Mouse (Mus musculus) natural killer cell, adult 2 months (primary cell): ENCODE results near the gene Piezo1.
A peak's percentile ranks its signal among the peaks of the same experiment; 100 is the strongest.
"Not testable (repeated sequence)": the region's sequence is repeated elsewhere in the genome, so short reads cannot be mapped to it uniquely, and the experiment has no call there.

ENCODE experiments used
- DNase-seq, 2 experiments: peaks; one replicate each; pipeline ENCODE4 v3.0.0; 2022; ENCODE audit warnings: low spot score in 2 of 2

Piezo1 gene

GRCm38 (mm10) chr8:122551265-122552051 is at the start of gene Piezo1:
Piezo1 (minus strand) TSS chr8:122551329.
- DNase-seq, result peak; percentile 93 to 95

- no peak for DNase-seq
Measured at GRCm38 (mm10) chr8:122600666-122601065, 49.5 kb upstream of the Piezo1 start.

- no peak for DNase-seq
Measured at GRCm38 (mm10) chr8:122596031-122596430, 44.9 kb upstream of the Piezo1 start.

GRCm38 (mm10) chr8:122593783-122594507 is 42.8 kb upstream of the Piezo1 start:
- DNase-seq, result no peak

DNA sequence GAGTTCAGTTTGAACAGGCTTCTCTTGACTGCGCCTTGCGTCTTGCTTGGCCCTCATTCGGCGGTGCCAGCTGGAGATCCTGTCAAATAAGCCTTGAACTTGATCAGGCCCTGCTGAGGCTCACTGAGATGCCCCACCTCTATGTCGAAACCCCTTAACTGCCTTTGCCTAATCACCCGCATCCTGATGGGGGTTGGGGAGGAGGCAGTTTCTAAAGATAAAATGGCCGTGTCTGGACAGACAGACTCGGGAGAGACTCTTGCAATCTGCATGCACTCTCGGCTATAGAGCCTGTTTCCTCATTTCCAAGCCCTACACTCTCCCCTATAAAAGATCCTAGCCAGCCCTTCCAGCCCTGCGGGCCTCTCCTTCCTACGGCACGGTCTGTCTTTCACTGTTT is 42.1 kb upstream of the Piezo1 start:
- DNase-seq, result no peak

GRCm38 (mm10) chr8:122586749-122587148 is 35.6 kb upstream of the Piezo1 start:
- no peak for DNase-seq

DNA sequence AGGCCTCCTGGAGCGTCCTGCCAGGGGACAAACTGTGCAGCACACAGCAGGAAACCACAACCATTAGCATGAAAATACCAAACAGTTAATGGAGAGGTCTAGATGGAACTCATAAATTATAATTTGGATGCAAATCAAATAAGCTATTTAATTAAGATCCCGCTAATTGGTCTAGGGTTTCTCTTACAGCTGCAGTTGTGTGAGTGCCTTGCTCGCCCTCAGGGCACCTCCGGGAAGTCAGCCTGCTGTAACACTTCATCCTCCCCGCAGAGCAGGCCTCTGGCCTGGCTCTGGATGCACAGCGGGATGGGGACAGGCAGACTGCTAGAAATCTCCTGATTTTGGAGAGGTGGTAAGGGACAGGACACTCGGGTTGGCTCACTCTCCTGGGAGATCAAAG is 35.0 kb upstream of the Piezo1 start:
- no peak for DNase-seq

GRCm38 (mm10) chr8:122585411-122585891 is 34.3 kb upstream of the Piezo1 start:
- no peak for DNase-seq

DNA sequence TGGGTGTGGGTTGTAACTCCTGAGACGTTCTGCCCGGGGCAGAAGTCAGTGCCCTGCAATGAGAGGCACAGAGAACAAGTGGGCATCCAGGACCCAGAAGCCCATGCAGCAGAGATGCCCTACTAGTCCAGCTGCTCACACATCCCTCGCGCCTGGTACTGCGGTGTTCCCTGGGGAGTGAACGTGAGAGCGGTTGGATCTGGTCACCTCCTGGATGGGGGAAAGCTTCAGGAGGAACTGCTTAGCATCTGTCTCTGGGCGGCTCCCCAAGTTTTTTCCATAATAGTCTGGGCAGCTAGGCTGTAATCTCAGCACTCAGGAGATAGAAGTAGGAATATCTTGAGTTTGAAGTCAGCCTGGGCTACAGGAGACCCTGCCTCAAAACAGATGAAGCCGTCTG is 33.9 kb upstream of the Piezo1 start:
- no peak for DNase-seq

- no peak for DNase-seq
Measured at GRCm38 (mm10) chr8:122580926-122581325, 29.8 kb upstream of the Piezo1 start.

DNA sequence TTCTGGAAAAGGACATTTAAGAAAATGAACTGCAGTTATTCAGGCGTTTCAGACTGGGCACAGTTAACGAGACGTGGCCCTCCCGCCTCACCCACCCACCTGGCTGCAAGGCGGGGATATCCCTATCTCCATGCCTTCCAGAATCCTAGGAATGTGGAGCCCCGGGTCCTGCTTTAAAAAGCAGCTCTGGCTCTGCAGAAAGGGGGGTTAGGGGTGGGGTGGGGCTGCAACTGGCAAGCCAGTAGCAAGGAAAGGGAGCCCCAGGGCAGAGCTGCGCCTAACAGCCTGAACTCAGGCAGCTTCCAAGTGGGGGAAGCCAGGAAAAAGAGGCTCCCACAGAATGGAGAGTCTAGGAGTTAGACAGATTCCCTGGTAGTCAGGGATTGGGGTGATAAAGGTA is 28.1 kb upstream of the Piezo1 start:
- DNase-seq, result no peak

DNA sequence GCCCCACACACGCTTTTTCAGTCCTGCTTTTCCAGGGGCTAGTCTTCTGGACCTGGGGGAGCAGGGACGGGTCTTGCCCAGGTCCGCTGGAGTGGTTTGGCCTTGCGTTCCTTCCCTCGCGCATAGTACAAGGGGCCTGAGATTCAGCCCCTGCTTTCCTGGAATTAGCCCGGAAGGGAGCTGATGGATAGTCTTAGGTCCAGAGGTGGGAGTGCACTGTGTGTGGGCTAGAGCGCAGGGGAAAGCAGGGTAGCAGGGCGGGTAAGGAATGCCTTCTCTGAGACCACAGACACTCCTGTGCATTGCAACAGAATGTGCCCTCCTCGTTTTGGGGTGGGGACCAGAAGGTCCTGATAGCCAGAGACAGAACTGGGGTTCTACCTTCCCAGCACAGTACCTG is 26.0 kb upstream of the Piezo1 start:
- no peak for DNase-seq

DNA sequence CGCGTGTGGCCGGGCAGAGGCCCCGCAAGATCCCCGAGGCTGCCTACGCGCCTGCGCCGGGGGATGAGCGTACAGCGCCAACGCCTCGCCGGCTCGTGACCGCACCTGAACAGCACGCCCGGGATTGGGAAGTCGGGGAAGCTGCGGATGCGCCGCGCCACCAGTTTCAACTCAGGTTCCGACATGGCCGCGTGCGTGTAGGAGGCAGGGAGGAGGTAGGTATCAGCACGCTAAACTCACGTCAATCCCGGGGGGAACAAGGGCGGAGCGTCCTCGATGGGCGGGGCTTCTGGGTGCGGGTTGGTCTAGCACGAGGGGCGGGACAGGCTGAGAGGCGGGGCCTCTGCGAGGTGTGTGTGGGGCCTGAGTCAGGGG is 25.5 kb upstream of the Piezo1 start, which contains the start of gene Aprt:
Aprt (minus strand) TSS at position 262 of the 375 bp plus-strand sequence.
- DNase-seq, result peak; percentile 91 to 96

GRCm38 (mm10) chr8:122575735-122576647 is 24.9 kb upstream of the Piezo1 start:
- DNase-seq, result no peak

DNA sequence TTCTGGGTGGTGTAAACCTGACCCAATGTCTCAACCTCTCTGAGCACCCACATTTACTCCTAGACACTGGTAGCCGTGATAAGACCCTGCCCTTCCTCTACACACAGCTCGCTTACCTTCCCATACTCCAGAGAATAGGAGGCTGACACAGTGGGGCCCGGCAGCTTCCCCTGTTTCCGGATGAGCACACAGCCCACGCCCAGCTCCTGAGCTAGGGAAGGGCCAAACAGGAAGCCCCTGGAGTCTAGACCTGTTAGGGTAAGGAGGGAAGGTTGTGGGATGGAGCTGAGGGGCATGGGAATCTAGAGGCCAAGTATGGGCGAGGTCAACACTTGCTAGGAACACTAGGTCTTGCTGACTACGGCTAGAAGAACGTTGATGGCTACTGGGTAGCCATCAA is 24.2 kb upstream of the Piezo1 start:
- DNase-seq, result no peak

- no peak for DNase-seq
Measured at GRCm38 (mm10) chr8:122574667-122575251, 23.6 kb upstream of the Piezo1 start.

DNA sequence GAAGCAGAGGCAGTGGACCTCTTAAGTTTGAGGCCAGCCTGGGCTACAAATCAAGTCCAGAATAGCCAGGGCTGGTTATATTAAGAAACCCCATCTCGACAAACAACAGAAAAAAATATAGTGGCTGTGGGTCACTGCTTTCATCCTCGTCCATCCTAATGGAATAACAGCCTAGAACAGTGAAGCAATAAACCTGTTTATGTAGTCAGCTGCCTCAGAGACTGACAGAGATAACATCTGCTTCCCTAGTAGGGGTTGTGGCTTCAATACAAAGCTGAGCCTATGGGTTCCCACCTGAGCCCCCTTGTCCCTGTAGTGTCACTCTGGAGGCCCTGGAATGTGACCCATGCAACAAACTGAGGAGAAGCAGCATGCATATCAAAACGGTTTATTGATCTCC is 23.1 kb upstream of the Piezo1 start:
- no peak for DNase-seq

DNA sequence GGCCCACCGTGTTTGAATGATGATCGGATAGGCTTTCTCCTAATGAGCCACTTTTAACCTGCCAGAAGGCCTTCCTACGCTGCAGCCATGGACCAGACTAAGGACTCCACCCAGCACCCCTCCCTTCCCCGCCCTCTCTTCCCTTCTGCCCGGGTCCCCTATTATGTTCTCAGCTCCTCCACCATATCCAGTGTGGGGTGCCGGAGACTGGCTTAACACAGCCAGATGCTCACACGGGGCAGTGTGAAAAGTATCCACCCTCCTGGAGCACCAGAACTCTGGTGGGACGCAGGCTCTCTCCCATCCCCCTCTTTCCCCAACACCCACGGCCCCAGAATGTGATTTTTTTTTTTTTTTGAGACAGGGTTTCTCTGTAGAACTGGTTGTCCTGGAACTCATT is 22.4 kb upstream of the Piezo1 start:
- no peak for DNase-seq

GRCm38 (mm10) chr8:122573176-122573575 is 22.0 kb upstream of the Piezo1 start:
- DNase-seq, result not testable (repeated sequence)

DNA sequence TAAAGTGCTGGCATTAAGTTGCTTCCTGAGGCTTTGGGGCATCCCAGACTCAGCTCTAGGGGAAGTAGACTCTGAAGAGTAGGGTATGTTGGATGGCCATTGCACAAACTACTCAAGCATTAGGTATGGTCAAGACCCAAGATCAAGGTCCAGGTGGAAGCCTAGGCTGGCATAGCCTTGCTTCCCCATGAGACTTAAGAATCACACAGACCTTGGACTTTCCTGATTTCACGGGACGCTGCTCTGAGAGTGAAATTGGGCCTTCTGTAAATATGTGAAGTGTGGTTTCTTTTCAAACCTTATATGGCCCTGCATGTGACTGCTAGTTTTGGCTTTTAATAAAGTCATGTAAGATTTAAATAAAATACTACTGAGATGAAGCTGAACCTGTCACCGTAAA is 21.6 kb upstream of the Piezo1 start:
- DNase-seq, result no peak

GRCm38 (mm10) chr8:122571750-122572267 is 20.7 kb upstream of the Piezo1 start:
- no peak for DNase-seq
